Mouse (Mus musculus) stomach, postnatal 0 days (tissue): ENCODE results near the gene Tigd3.

Experiments used
- CTCF ChIP-seq: IDR thresholded peaks from 2 replicates; pipeline ENCODE4 v1.5.1; 2016; ENCODE audit warnings: antibody characterized with exemption, low read depth, mild to moderate bottlenecking, moderate library complexity
- EP300 ChIP-seq: optimal IDR thresholded peaks from 2 replicates; pipeline ENCODE3; 2016; ENCODE audit warnings: antibody characterized with exemption

GRCm38 (mm10) chr19:5849843-5850527, 44.0 kb downstream of the Tigd3 start:
- TF ChIP-seq CTCF (peak; percentile 99), EP300 (peak; percentile 96)
